Mouse (Mus musculus) left cerebral cortex, adult 2 months (tissue): ENCODE results near the gene Rgs4. TPM values are rescaled to one million over a fixed set of nuclear protein-coding genes. Genes with fewer than 3 reads are reported as not detected.
A peak's percentile ranks its signal among the peaks of the same experiment; 100 is the strongest.

Experiments used
- DNase-seq, 2 experiments: peaks; one replicate each; pipeline ENCODE4 v3.0.0; 2021 to 2022; ENCODE audit warnings: low spot score in 2 of 2, mixed read lengths in 1 of 2; ENCODE audit errors: extremely low spot score in 1 of 2
- H3K27ac ChIP-seq: fragments of 200-600 bp; 2 replicates; pipeline ENCODE4 v1.8.1; 2022
- H3K4me3 ChIP-seq: fragments of 200-600 bp; 2 replicates; pipeline ENCODE4 v1.8.1; 2022
- CTCF ChIP-seq: fragments of 200-600 bp; IDR thresholded peaks from 2 replicates; pipeline ENCODE4 v1.8.1; 2022; ENCODE audit warnings: antibody characterized with exemption, mild to moderate bottlenecking, moderate library complexity
- intact Hi-C: fragments of 180-260 bp; cut with DNase I; formaldehyde crosslinking; loops from one replicate; pipeline ENCODE4 v1.15.1; 2025
- long read RNA-seq, 2 experiments: library from polyadenylated mRNA; stranded (forward); transcript quantifications; one replicate each; pipeline ENCODE4 v2.0.0; 2021; ENCODE audit warnings: borderline mapping rate in 2 of 2
- total RNA-seq, 2 experiments: library from RNA; stranded (reverse); gene quantifications; 2 replicates each; pipeline ENCODE4 v1.2.3; 2021

The Rgs4 gene
- 100 to 1,000 TPM; 424 to 452 TPM for total RNA-seq
- long read RNA-seq, experiment 1, transcript Rgs4-201 (5 exons, 2,941 nt) = major isoform, 274 of 310 reads
- long read RNA-seq, experiment 1, partial matches to known transcripts = 10 of 310 reads
- long read RNA-seq, experiment 1, other reads (novel, unspliced or antisense) = 26 of 310 reads
- long read RNA-seq, experiment 2, transcript Rgs4-201 (5 exons, 2,941 nt) = major isoform, 119 of 136 reads
- long read RNA-seq, experiment 2, partial matches to known transcripts = 6 of 136 reads
- long read RNA-seq, experiment 2, other reads (novel, unspliced or antisense) = 11 of 136 reads

- intact Hi-C loops = loop anchor here (1.0 to 5.0 kb wide), 6 partner anchors 72 to 215 kb away; partner anchors contain the start of gene Nuf2
- peak; percentile 89 to 90 for DNase-seq
- no peak for TF ChIP-seq CTCF
- Histone ChIP-seq H3K4me3 (peak within 1 kb of the TSS; percentile 78), H3K27ac (peak within 1 kb of the TSS; percentile 96)
These were observed at the start of gene Rgs4 for GRCm38 (mm10) chr1:169747473-169747872. TSS of gene Rgs4 (minus strand) at chr1:169747642.

DNA sequence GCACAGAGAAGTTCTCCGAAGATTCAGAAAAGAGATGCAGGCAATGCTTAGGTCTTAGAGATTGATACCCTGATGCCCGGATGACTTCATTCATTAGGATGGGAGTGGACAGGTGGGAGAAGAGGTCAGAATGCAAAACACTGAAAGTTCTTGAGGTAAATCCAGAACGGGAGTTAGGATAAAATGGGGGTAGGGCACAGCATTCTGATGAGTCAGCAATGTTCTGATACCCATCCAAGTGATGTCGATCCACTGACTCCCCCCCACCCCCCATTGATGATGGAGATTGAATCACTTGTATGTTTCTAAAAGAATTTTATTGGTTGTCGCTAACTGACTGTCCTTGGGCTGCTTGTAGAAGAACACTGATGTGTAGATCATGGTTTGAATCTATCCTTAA is 45.0 kb upstream of the Rgs4 start:
- Histone ChIP-seq H3K27ac (no peak overlapping the region), H3K4me3 (no peak overlapping the region)
- DNase-seq = no peak
- no peak for TF ChIP-seq CTCF
- intact Hi-C loops = no loop called here

DNA sequence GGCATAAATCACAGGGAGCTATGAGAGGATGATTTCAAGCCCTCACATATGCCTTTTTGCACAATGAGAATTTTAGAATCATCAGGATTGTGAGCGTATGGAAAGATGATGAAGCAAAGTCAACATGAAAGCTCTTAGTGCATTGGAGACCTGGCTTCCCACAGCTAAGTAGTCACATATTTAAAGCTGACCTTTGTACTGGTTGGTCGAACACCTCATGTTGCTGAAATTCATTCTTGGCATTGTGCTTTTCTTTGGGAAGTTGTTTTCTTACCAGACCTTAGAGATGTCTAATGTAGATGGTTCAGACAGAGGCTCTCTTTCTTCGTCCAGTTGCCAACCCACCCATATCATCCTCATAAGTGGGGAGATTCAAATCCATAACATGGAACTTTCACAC is 38.5 kb upstream of the Rgs4 start:
- no peak for DNase-seq
- H3K27ac ChIP-seq = no peak overlapping the region
- intact Hi-C loops = no loop called here
- H3K4me3 ChIP-seq = no peak overlapping the region
- TF ChIP-seq CTCF = no peak

GRCm38 (mm10) chr1:169776566-169776965 is 29.1 kb upstream of the Rgs4 start:
- Histone ChIP-seq H3K4me3 (no peak overlapping the region), H3K27ac (no peak overlapping the region)
- DNase-seq = no peak
- intact Hi-C loops = no loop called here
- no peak for TF ChIP-seq CTCF

- no peak overlapping the region for H3K4me3 ChIP-seq
- DNase-seq = peak in 1 of 2 experiments; percentile 32
- H3K27ac ChIP-seq = peak overlapping the region; percentile 32
- intact Hi-C loops = loop anchor here (5.0 kb wide), 2 partner anchors 38 to 118 kb away; no protein-coding TSS in a partner anchor
- no peak for TF ChIP-seq CTCF
These were observed 17.1 kb upstream of the Rgs4 start for GRCm38 (mm10) chr1:169764619-169764955.

DNA sequence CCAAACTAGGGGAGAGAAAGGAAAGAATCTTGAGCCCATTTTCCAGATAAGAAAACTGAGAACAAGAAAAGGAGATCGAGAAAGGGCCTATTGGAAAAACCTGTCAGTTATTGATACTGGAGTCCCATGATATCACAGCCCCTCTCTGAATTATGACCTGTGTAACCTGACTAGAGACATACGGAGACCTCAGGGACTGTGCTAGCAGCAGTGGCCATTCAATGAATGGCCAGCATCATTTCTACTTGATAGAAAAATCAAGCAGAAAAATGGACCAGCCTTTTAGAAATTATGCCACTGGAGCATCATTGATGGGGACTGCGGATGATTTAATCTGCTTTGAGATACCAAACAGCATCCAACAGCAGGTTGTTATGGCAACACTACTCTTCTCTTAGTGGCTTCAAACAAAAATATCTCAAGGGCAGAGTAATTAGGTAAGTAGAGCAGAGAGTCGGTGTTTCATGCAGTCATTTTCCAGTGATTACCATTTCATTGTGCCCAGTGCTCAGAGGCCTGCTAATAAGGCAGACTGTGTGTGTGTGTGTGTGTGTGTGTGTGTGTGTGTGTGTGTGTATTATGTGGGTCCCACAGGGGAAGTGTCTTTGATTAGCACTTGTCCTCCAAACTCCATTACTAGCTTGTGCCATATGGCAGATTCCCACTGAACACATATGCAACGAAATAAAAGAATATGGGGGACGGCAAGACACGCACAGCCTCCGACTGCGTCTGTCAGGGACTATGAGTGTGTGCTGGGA is 16.6 kb upstream of the Rgs4 start:
- Histone ChIP-seq H3K4me3 (no peak overlapping the region), H3K27ac (peak overlapping the region; percentile 41; the same call in 1 of the 2 replicates)
- TF ChIP-seq CTCF = no peak
- intact Hi-C loops = loop anchor here (5.0 kb wide), 2 partner anchors 38 to 118 kb away; no protein-coding TSS in a partner anchor
- peak in 1 of 2 experiments; percentile 35 for DNase-seq

GRCm38 (mm10) chr1:169762524-169762923 is 15.1 kb upstream of the Rgs4 start:
- no peak for DNase-seq
- intact Hi-C loops = loop anchor here (5.0 kb wide), 2 partner anchors 40 to 120 kb away; no protein-coding TSS in a partner anchor
- no peak for TF ChIP-seq CTCF
- Histone ChIP-seq H3K27ac (no peak overlapping the region), H3K4me3 (no peak overlapping the region)

GRCm38 (mm10) chr1:169756532-169756931 is 9.1 kb upstream of the Rgs4 start:
- no peak for TF ChIP-seq CTCF
- Histone ChIP-seq H3K27ac (no peak overlapping the region), H3K4me3 (no peak overlapping the region)
- intact Hi-C loops = no loop called here
- DNase-seq = no peak

- Histone ChIP-seq H3K4me3 (no peak overlapping the region), H3K27ac (no peak overlapping the region)
- TF ChIP-seq CTCF = no peak
- intact Hi-C loops = no loop called here
- no peak for DNase-seq
These were observed 5.0 kb upstream of the Rgs4 start for GRCm38 (mm10) chr1:169752395-169752794.

GRCm38 (mm10) chr1:169748439-169748838 is 997 bp upstream of the Rgs4 start:
- TF ChIP-seq CTCF = no peak
- intact Hi-C loops = loop anchor here (5.0 kb wide), 3 partner anchors 154 to 216 kb away; partner anchors contain the start of gene Nuf2
- peak; percentile 26 to 44 for DNase-seq
- Histone ChIP-seq H3K27ac (peak overlapping the region; percentile 96), H3K4me3 (peak overlapping the region; percentile 78)

GRCm38 (mm10) chr1:169747902-169748301 is 460 bp upstream of the Rgs4 start:
- no peak for DNase-seq
- intact Hi-C loops = loop anchor here (1.0 to 5.0 kb wide), 6 partner anchors 71 to 216 kb away; partner anchors contain the start of gene Nuf2

DNA sequence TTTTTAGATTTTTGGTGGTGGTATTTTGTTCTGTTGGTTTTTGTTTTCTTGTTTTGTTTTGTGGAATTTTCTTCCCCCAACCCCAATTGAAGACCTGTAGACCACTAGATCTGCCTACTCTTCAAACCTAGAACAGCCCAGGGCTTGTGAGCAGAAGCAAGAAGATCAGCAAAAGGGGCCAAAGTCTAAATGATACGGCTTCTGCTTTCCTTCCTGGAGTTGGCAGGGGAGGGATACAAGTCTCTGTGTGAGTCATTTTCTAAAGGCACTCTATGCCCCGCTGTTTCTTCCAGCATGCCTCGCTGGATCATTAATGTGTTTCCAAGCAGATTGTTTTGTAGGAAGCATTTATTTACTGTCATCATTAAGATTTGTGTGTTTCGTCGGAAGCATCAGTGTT is 6.3 kb downstream of the Rgs4 start:
- no peak overlapping the region; the same call in 1 of the 2 replicates for H3K27ac ChIP-seq
- no peak overlapping the region for H3K4me3 ChIP-seq
- intact Hi-C loops = no loop called here
- TF ChIP-seq CTCF = no peak
- no peak for DNase-seq

More at GRCm38 (mm10) chr1:169747902-169748301, 460 bp upstream of the Rgs4 start:
- TF ChIP-seq CTCF = no peak
- Histone ChIP-seq H3K27ac (peak overlapping the region; percentile 96), H3K4me3 (peak overlapping the region; percentile 78)
